Mouse (Mus musculus) activated CD4-positive, CD25-positive, alpha-beta regulatory T cell, adult 4 months (primary cell): Measurements from ENCODE around the gene Baz2a. TPM values are rescaled to one million over a fixed set of nuclear protein-coding genes. Genes with fewer than 3 reads are reported as not detected.
"Not testable (repeated sequence)": the region's sequence is repeated elsewhere in the genome, so short reads cannot be mapped to it uniquely, and the experiment has no call there.

Experiments used
- ATAC-seq: one replicate; pipeline ENCODE4 v1.8.0; 2017
- polyA plus RNA-seq, 2 experiments: library from polyadenylated mRNA; unstranded; fragments of 100-300 nt; shearing (Covaris generic); gene quantifications; one replicate each; pipeline ENCODE4 v1.2.1; 2017

Gene Baz2a
- polyA plus RNA-seq, 2 experiments from 2014 or later = 44.1 to 53.3 TPM

GRCm38 (mm10) chr10:128082477-128082808, 8.9 kb upstream of the Baz2a start:
- no peak for ATAC-seq

- peak; percentile 97 for ATAC-seq
These were observed 8.4 kb upstream of the Baz2a start, which contains the start of gene Atp5b for GRCm38 (mm10) chr10:128082880-128083421. Gene Atp5b (plus strand): TSS chr10:128083273.

DNA sequence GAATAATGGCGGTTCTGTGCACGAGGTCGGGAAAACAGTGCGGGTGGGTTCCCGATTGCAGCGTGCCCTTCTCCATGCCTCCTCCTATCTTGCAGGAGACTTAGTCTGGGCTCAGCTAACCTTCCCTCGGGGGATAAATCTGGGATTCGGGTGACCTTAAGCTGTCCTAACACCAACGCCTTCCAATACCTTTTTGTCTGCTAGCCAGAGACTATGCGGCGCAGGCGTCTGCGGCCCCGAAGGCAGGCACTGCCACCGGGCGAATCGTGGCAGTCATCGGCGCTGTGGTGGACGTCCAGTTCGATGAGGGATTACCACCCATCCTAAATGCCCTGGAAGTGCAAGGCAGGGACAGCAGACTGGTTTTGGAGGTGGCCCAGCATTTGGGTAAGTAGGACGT, 7.7 kb upstream of the Baz2a start:
- ATAC-seq = no peak

GRCm38 (mm10) chr10:128084160-128084559, 7.2 kb upstream of the Baz2a start:
- no peak for ATAC-seq

GRCm38 (mm10) chr10:128086391-128086790, 5.0 kb upstream of the Baz2a start:
- no peak for ATAC-seq

GRCm38 (mm10) chr10:128087216-128087615, 4.2 kb upstream of the Baz2a start:
- not testable (repeated sequence) for ATAC-seq

- ATAC-seq = no peak
These were observed 3.2 kb upstream of the Baz2a start for GRCm38 (mm10) chr10:128088181-128088580.

- no peak for ATAC-seq
These were observed 1.5 kb upstream of the Baz2a start for GRCm38 (mm10) chr10:128089842-128090241.

GRCm38 (mm10) chr10:128090651-128091563, 470 bp upstream of the Baz2a start:
- ATAC-seq = peak; percentile 54

- no peak for ATAC-seq
These were observed 1.4 kb downstream of the Baz2a start for GRCm38 (mm10) chr10:128092506-128093495.

GRCm38 (mm10) chr10:128093496-128094294, 2.3 kb downstream of the Baz2a start:
- ATAC-seq = no peak

DNA sequence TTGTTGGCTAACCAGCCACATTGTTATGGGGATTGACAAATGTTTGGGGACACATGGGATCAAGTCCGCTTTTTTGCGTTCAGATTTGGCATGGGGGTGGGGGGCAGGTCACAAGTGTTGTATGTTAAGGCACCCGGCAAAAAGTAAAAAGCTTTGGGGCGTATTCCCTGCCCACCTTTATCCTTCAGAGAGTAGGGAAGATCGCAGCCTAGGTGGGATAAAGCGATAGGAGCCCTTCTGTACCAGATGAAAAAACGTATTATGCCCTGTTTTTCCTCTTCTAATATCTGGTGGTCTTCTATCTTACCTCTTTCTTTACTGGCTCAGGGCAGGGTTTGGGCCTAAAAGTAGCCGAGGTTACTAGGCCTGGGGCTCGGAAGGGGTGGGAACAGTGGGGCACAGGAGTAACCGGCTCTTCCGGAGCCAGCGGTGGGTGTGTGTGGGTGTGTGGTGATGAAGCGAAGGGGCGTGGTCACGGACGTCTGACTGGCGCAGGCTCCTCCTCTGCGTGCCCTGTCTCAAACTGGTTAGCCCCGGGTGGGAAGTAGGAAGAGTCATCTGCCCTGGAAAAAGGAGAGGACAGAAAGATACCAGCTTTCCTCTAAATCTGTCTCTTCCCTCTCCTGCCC, 3.1 kb downstream of the Baz2a start:
- peak; percentile 60 for ATAC-seq

DNA sequence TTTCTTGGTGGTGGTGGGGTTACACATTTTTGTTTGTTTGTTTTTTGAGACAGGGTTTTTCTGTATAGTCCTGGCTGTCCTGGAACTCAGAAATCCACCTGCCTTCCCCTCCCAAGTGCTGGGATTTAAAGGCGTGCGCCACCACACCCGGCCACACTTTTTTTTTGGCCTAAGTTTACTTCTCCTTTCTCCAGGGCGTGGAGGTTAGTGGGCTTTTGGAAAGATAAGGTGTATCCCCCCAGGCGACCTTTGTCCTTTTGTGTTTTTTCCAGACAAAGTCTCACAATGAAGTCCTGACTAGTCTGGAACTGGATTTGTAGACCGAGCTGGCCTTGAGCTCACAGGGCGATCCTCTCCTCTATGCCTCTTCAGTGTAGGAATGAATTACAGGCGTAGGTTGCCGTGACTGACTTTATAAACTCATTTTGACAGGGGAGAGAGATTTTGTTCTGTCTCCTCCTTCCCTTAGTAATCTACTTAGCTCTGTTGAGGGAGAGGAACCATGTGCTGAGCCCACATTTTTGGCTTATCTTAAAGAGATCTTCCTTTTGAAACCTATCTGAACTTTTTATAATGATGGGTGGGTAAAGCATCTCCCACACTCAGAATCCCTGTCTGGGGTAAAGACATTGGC, 3.7 kb downstream of the Baz2a start:
- no peak for ATAC-seq

- ATAC-seq = no peak
These were observed 4.9 kb downstream of the Baz2a start for GRCm38 (mm10) chr10:128096313-128096692.

DNA sequence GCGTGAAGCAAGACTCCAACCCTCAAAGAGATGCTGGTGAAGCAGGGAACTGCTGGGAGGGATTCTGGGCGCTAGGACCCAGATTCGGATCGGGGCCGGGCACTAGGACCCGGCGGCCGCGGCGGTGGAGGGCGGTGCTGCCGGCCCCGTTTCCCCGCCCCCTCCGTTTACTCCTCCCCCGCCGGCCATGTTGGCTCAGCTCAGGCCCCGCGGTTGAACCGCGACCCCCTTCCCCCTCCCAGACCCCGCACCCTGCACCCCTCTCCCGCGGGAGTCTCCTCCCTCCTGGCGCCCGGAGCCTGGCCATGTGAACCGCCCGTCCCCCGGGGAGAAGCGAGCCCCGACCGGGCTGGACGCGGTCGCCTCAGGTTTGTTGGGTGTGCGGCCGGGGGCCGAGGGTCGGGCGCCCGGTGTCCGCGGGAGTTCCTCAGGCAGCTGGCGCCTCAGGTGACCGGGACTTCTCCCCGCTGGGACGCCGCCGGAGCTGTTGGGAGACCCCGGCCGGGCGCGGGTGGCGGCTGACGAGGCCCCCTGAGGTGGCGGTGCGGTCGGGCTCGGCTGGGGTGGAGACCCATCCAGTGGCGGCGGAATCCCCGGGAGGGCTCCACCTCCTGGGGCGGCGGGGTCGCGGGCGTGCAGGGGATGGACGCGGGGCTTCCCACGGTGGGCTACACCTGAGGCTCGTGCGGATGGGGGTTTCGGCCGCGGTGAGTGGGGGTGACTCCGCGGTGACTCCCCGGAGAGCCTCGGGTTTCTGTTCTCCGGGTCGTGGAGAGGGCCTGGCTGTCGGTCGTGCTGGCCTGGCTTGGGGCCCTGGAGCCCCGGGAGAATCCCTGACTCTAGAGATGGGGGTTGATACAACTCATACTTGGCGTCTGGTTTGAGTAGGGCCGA, 5.6 kb downstream of the Baz2a start:
- ATAC-seq = peak; percentile 30

- ATAC-seq = peak; percentile 26
These were observed 6.2 kb downstream of the Baz2a start for GRCm38 (mm10) chr10:128097587-128097971.

GRCm38 (mm10) chr10:128110103-128110761, 18.9 kb downstream of the Baz2a start:
- ATAC-seq = no peak

GRCm38 (mm10) chr10:128111227-128111626, 19.9 kb downstream of the Baz2a start:
- ATAC-seq = no peak

DNA sequence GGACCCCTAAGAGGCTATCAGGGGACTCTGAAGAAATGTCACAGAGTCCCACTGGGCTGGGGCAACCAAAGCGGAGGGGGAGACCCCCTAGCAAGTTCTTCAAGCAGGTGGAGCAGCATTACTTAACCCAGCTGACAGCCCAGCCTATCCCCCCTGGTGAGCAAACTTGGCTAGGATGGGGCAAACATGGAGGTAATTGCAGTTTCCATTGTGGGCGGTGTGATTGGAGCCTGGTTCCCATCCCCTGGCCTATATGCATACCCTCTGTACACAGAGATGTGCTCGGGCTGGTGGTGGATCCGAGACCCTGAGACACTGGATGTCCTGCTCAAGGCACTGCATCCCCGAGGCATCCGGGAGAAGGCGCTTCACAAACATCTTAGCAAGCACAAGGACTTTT, 32.5 kb downstream of the Baz2a start:
- ATAC-seq = no peak
